Mouse (Mus musculus) gastrocnemius, postnatal 4 days (tissue): ENCODE results near the gene Aatf. TPM values are rescaled to one million over a fixed set of nuclear protein-coding genes. Genes with fewer than 3 reads are reported as not detected.

Experiments used
- DNase-seq, 2 experiments: peaks; one replicate each; pipeline ENCODE4 v3.0.0; 2021 to 2022; ENCODE audit warnings: low spot score in 2 of 2, mixed read lengths in 2 of 2
- total RNA-seq, 2 experiments: library from RNA; stranded (reverse); gene quantifications; 2 replicates each; pipeline ENCODE4 v1.2.3; 2021

Aatf gene
- total RNA-seq, 2 experiments from 2014 or later = 19.6 to 20.7 TPM

DNA sequence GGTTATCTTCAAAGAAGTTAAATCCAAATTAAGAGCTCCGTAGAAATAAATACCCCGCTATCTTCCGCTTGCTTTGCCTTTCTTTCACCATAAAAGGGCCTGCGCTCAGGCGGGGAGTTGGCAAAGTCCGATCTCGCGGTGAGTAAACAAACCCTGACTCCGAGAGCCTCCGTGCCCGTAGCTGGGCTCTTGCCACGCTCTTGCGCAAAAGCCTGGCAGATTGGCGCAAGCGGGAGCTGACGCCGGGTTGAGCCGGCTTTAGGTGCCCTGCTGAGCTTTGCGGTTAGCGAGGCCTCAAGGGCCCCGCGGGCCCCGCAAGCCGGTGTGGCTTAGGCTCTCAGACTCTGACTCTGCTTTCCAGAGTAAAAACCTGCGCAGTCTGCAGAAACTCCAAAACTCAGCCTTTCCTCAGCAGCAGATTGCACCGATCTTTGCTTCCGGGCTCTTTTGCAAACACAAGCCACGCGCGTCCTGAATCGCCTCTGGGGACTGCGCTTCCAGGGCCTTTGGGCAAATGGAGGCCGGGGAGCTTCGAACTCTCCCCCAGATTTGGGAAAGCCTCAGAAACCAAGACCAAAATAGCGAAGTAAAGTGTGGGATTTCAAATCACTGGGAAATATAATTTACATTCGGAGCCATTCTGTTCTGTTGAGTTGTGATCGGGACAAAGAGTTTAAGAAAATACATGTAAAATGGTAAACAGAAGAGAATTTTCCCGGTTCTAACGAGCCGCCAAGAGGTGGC is 9.4 kb upstream of the Aatf start:
- DNase-seq = no peak

DNA sequence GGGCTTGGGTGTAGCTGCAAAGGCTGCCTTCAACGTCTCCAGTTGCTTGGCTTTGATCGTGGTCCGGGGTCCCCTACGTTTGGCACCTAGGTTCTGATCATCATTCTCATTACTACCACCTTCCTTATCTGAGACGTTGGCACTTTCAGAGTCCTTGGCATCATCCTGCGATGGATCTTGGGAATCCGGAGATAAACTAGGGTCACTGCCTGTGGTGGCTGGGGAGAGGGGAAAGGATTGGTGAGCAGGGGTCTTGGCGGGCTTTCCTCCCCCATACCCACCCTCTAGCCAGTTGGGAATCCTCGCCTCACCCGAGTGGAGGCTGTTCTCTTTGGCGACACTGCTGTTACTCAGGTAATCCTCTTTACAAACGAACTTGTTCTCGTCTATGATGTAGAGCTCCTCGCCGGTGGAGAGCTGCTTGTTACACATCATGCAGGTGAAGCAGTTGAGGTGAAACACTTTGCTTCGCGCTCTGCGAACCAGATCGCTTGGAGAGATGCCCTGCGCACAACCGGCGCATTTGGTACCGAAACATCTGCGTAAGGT is 8.5 kb upstream of the Aatf start:
- DNase-seq = no peak

DNA sequence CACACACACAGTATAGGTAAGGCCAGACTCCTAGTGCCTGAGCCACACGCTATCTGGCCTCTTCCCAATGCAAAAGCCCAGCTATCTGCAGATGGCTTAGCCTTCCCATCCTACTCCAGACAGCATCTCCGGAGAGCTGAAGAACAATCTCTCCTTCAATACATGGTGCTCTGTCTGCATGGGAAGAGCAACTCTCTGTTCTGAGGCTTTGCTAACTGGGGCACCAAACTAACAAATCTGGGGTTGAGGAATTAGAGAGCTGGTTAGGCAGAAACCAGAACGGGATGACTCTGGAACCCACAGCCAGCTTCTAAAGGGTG is 7.7 kb upstream of the Aatf start:
- no peak for DNase-seq

DNA sequence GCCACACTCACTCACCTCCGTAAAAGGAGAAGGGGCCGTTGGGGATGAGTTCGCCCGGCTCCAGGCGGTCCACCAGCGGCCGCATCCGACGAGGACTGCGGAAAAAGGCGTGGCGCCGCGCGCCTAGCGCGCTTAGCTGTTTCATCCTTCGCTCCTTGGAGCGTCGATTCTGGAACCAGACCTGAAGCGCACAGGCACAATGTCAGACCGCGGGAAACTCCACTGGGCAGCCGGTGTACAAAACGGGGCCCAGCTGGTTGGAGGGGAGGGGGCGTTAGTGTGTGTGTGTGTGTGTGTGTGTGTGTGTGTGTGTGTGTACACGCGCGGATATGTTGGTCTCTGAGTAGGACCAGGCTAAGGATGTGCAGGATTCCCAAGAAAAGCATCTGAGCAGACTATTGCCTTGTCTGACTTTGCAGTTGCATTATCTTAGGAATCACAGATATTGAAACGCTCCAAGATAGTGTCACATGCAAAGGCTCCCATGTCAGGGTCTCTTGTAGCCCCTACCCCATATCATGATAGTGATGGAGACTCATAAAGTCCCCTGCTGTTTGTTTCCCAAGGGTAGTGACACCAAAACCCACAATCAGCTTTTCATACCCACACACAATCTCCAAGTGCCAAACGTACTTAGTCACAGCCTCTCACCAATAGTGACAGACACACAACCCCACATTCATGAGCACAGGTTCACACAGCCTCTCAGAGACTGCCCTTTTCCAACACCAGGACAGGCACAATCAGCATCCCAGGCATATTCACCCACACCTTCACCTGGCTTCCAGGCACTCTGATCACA is 7.1 kb upstream of the Aatf start:
- no peak for DNase-seq

DNA sequence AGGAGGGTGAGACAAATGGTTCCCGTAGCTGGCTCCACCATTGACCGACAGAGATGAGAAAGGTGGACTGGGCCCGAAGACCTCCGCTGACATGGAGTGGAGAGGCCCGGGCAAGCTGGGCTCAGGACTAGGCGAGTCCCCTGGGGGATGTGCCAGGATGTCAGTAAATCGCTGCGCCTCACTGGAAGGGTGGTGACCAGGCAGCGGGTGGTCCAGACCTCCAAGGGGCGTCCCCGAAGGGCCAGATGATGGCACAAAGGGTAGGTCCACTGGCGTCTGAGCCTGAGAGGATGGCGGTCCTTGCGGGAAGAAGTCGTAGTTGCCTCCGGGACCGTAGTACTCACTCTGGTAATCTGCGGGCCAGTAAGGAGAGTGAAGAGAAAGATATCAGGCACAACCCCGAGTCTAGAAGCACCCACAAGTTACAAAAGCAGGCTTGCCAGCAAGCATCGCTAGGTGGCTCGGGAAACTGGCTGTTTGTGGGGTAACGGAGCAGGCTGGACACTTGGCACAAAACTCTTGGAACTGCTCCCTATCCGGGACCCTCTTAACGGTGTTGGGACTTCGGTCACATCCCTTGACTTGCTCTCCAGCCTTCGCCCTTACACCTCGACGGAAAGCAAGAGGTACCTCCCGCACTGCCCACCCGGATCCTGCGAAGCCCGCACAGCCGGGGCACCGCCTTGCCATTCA is 6.4 kb upstream of the Aatf start:
- DNase-seq = no peak

DNA sequence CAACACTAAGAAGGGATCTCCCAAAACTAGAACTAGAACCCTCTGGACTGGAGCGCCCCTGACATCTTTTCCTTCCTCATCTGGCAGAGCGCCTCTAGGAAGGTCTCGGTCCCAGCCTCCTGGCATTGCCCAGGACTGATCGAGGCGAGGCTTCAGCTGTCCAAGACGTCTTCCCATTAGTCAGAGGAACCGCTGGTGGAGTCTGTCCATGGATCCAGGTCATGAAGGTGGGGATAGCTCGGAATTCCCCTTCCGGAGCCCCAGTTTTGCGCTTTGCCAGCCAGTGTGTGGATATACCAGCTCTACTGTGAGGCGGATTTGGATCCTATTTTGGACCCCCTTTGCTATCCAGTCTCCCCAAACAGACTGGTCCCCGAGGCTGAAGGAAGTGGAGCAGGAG is 5.7 kb upstream of the Aatf start:
- DNase-seq = no peak

DNA sequence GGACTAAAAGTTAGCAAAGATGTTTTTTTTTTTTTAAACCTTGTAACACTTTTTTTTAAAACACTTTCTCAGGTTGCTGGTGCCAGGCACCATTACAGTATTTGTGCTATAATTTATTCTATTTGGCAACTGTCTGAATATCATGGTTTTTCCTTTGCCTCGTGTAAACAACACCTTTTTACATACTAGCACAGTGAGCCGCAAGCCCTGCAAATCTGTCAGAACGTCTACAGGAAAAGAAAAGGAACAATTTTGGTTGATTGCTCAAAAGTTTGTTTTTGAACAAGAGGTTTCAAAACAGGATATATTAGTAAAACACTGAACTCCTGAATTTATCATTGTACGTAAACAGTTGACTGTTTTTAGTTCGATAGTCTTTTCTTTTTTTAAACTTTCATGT is 4.9 kb upstream of the Aatf start:
- DNase-seq = no peak

DNA sequence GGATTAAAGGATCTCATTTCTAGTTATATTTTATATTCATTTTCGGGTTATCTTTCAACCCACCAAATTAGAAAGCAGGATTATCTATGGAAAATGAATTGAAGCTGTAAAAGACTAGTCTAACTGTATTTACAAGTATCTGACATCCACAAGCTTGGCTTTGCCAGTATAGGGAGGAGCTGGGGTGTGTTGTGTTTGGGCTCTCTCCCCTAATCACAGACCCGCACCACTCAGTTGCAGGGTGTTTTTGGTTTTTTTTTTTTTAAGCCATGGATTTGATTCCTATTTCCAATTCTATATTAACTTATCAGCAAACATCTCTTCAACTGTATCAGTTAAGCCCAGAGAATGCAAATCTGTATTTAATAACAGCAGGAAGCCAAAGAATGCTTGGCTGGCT is 4.1 kb upstream of the Aatf start:
- DNase-seq = no peak

DNA sequence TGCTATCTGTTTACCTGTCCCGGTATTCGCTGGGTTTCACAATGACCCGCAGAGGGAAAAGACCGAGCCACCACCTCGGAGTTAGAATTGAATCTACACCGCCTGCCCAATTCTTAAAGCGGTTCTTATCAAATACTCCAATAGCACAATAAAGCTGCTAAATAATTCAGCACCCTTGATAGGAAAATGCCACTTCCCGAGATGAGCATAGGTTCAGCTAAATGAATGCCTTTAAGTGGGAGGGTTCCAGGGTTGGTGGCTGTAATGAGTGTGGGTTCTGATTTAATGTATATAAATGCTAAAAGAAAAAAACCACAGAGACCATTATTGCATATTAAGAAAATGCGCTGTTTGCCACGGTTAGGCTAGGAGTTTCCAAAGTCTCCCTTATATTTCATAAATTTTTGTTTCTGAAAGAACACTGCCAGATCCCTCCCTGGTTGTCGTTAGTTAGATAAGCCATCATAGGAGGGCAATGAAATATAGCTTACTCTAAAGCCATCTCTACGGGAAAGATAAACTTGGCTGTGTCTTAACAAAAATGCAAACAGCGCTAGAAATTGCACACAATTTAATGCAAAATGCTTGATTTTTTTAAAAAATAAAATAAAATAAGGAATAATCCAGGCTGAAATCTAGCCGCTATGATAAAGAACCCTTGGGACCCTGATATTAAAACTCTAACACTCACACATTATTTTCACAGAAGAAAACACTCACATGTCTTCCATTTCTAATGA is 3.3 kb upstream of the Aatf start:
- no peak for DNase-seq

DNA sequence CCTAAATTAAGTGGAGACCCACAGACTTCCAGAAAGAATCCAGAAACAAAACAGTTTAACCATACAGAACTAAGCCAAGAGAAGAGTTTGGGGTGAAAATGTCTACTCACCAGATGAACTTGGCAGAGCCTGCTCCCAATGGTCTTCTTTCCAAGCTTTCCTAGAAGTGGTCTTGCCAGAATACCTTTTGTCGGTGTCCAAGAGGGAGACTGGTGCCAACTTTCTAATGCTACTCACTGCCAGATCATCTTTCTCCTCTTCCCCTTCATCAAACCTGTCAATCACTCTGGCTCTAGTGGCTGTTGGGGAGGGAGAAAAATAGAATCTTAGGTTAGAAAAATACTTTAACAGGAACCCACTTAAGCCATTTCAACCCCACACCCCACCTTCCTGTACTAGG is 1.3 kb downstream of the Aatf start:
- DNase-seq = no peak

DNA sequence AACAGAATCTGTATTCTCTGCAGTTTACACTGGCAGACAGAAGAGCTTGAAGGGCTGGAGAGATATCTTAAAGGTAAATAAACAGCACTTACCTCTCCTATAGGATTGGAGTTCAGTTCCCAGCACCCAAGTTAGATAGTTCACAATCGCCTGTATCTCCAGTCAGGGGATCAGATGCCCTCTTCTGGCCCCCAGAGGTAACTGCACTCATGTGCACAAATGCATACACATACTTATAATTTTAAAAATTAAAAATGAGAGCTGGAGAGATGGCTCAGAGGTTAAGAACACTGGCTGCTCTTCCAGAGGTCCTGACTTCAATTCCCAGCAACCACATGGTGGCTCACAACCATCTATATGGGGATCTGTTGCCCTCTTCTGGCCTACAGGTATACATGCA is 9.0 kb downstream of the Aatf start:
- DNase-seq = no peak

DNA sequence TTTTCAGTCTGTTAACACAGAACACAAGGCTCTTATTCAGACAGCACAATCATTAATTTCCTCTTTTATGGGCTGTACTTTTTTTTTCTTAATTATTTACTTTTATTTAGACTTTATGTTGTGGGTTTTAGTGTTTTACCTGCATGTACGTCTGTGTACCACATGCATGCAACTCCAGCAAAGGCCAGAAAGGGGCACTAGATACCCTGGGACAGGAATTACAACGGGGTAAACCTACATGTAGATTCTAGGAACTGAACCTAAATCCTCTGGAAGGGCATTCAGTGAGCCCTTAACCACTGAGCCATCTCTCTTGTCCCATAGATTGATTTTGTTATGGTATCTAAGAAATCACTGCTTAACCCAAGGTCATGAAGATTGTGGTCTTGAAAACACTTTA is 15.4 kb downstream of the Aatf start:
- no peak for DNase-seq

DNA sequence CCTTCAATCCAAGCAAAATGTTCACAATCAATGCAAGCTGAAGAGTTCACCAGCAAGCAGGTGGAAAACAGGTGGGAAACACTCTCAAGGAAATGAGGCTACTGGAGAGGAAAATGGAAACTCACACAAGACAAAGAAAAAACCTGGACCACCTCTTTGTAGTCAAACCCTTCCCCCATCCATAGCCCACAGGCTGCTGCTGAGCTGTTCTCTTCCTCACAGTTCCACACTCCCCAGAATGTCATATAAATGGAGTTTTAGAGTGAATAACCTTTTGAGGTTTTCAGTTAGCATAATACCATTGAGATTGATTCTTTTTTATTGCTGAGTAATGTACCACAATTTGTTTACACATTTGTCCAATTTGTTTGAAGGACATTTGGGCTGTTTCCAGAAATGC is 16.4 kb downstream of the Aatf start:
- no peak for DNase-seq

DNA sequence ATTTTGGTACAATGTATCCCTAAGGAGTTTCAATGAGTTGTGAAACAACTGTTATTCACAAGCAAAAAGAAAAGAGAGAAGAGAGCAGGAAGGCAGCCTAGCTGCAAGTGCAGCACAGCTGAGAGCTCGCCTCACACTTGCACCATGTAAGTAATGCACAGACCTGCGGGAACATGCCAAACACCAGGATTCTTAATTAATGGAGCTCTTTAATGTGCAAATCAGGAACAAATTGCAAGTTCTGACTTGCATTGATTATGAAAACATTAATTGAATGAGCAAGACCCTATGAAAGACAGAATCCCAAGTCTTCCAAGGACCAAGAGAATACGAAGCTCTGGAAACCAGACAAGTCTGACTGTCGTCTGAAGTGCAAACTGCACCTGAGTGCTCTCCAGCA is 17.5 kb downstream of the Aatf start:
- DNase-seq = no peak

DNA sequence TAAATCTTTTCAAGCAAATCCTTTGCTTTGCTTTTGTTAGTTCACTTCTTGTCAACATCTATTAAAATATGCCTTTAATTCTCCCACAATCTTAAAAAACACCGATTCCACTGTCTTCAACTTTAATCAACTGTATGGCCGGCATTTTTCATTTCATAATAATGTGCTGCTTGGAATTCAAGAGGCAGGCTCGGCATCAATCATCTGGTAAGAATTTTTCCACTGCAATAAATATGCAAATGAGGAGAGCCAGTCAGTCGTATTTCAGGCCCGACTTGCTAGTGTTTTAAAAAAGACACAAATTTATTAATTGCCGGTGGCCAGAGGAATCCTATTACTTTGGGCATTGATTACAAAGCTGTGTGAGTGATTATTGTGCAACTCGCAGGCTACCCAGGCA is 31.7 kb downstream of the Aatf start:
- no peak for DNase-seq

DNA sequence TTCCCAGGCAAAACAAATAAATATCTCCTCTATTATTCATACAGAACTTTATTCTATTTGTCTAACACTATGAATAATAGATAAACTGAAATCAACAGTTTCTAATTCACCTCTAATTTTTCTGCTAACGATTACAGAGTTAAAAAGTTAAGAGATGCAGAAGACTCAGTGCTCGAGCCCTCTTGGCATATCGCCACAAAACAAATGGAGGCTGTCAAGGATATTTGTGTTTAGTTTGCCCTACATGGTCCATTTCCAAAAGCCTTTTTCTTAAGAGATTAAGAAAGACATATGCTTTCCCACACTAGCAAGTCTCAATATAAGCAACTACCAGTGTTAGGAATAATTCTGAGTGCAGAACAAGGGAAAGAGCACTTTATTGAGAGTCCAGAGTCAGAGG is 32.9 kb downstream of the Aatf start:
- DNase-seq = no peak

DNA sequence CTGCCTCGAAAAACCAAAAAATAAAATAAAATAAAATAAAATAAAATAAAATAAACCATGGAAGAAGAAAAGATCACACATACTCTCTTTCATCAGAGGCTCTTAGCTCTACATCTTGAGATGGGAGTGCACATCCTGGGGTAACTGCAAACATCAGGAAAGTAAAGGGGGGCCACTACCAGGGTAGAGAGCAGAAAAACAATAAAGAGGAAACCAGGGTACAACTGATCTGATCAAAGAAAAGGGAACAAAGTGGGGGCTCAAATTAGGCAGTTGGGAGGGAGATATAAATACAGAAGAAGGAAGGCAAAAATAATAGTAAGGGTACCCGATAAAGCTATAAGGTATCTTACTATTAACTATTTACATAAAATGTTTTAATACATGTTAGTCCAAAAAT is 36.7 kb downstream of the Aatf start:
- DNase-seq = no peak

DNA sequence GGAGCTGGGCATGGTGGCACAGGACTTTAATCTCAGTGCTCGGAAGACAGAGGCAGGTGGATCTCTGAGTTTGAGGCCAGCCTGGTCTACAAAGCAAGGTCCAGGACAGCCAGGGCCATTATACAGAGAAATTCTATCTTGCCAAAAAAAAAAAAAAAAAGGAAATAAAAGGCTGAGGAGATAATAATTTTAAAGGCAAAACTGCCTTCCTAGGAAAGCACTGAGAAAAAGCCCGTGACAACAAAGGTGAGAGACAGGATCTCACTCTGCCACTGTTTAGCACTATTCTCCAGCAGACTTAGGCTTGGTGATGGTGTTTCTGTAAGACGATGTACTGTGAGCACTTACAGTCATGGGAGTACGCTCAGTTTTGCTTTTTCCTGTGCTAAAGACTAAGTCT is 37.3 kb downstream of the Aatf start:
- DNase-seq = no peak

DNA sequence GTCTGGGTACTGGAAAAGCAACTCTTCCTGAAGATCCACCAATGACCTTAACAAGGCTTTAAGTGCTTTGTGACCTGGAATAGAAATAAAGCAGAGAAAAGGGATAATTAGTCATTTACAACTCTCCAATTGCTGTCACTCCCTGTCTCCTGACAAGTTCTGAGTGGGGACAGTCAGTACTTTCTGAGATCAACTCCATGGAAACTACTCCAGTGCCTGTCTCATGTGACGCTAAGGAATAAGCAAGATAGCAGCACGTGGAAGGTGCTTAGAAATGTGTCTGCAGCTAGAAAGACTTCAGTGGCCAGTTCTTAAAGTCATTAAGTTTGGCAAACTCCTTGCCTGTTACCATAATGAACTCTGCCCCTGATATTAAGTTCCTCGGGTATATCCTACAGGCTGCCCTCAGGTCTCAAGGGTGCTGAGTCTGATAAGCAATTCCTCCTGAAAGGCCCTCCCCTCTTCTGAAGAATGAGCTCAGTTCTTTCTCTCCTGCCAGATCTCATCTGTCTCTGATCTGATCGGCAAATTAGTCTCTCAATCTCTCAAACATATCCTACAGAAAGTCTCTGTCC is 40.1 kb downstream of the Aatf start:
- DNase-seq = no peak

DNA sequence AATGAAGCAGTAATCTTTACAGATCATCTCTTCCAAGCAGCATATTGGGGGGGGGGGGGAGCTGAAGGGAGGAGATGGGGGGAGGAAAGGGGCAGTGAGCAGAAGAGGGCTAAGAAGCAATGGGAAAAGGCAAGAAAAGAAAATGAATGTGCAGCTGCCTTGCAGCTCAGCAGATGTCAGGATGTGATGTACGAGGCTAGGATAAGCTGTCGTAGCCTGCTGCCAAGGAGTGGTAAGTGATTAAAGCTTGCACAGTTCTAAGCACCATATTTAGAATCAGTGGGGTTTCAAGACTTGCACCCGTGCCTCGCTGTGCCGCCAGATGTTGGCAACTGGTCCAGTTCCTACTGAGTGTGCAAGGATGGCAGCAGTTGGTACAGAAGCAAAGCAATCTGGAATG is 48.8 kb downstream of the Aatf start:
- no peak for DNase-seq

DNA sequence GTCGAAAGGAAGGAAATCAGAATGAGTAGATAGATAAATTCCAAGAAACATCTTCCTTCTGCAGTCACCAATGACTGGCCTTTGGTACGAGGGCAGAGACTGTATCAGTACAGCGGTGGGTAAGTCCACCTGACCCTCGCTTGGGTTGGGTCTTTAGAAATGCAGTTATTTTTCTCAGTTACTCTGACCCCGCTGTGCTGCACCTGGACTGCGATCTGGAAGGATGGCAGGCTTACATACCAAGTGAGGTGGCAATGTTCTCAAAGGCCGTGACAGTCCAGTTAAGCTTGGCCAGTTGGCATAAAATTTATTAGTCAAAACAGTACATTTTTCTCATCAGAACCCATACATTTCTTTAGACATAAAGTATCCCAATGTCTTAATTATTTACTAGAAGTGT is 59.4 kb downstream of the Aatf start:
- no peak for DNase-seq
